ENCODE assay signal across 8 mouse cellular contexts in genomic region chr9:32344489-32344888, GRCm38 (mm10). TPM values are rescaled to one million over a fixed set of nuclear protein-coding genes. Genes with fewer than 3 reads are reported as not detected.
DNase-seq lines count a peak whose midpoint lies in the region; ATAC-seq lines count a peak whose summit lies in the region.

No protein-coding gene starts in this region.

- no peak overlapping the region; the same call in none of the 2 replicates for H3K9ac ChIP-seq in lung, embryonic 16.5 days (ENCODE audit: low read length)
- peak overlapping the region; percentile 78 for H3K9ac ChIP-seq in heart, embryonic 16.5 days (ENCODE audit: low read length)
- peak overlapping the region; percentile 51 for H3K9ac ChIP-seq in limb, embryonic 13.5 days

- ATAC-seq in lung, embryonic 16.5 days (ENCODE audit: low read depth), result peak; percentile 27; the same call in 1 of the 2 replicates
- ATAC-seq in heart, embryonic 16.5 days (replicated peaks; ENCODE audit: extremely low read depth, insufficient read depth, low FRiP score), result peak; percentile 14; the same call in 1 of the 2 replicates
- ATAC-seq in limb, embryonic 13.5 days (ENCODE audit: low FRiP score, low read depth), result no peak
- no peak for ATAC-seq in erythroid progenitor cell, adult 5-6 weeks (replicated peaks; ENCODE audit: low FRiP score, poor library complexity, severe bottlenecking)

- DNase-seq in lung, postnatal 10 days, result no peak
- DNase-seq in right cerebral cortex, postnatal 4 days, result peak; percentile 16
- DNase-seq in spleen, postnatal 4 days (ENCODE audit: low spot score in 2 of 2), result no peak
- DNase-seq in gastrocnemius, adult 8-10 months (ENCODE audit: low spot score in 2 of 2), result no peak

- H3K4me3 ChIP-seq in lung, embryonic 16.5 days (ENCODE audit: low read length), result peak overlapping the region; percentile 27
- H3K4me3 ChIP-seq in heart, embryonic 16.5 days (ENCODE audit: low read length), result peak overlapping the region; percentile 58
- peak overlapping the region; percentile 38 for H3K4me3 ChIP-seq in limb, embryonic 13.5 days

- peak overlapping the region; percentile 54 for H3K4me2 ChIP-seq in lung, embryonic 16.5 days (ENCODE audit: low read depth, low read length)
- peak overlapping the region; percentile 73 for H3K4me2 ChIP-seq in heart, embryonic 16.5 days (ENCODE audit: low read depth, low read length)
- H3K4me2 ChIP-seq in limb, embryonic 13.5 days (replicated peaks), result peak overlapping the region; percentile 63

- WGBS in lung, embryonic 16.5 days, result 2% methylated on average over 21 of the region's 21 CpGs
- WGBS in heart, embryonic 16.5 days, result 2% methylated on average over 21 of the region's 21 CpGs
- 3% methylated on average over 21 of the region's 21 CpGs for WGBS in limb, embryonic 13.5 days

- H3K27ac ChIP-seq in lung, embryonic 16.5 days (ENCODE audit: low read length), result no peak overlapping the region
- H3K27ac ChIP-seq in heart, embryonic 16.5 days (ENCODE audit: low read length), result no peak overlapping the region
- no peak overlapping the region for H3K27ac ChIP-seq in limb, embryonic 13.5 days

- no peaks in the 10 kb centered on the region for H3K36me3 ChIP-seq in lung, embryonic 16.5 days (ENCODE audit: control insufficient read depth, insufficient read depth, low read length)
- H3K36me3 ChIP-seq in heart, embryonic 16.5 days (ENCODE audit: control insufficient read depth, insufficient read depth), result no peaks in the 10 kb centered on the region
- H3K36me3 ChIP-seq in limb, embryonic 13.5 days, result no peaks in the 10 kb centered on the region

- no peaks in the 10 kb centered on the region for H3K9me3 ChIP-seq in lung, embryonic 16.5 days (ENCODE audit: control insufficient read depth, low read length)
- H3K9me3 ChIP-seq in heart, embryonic 16.5 days (replicated peaks; ENCODE audit: control insufficient read depth, low read length), result no peaks in the 10 kb centered on the region
- no peaks in the 10 kb centered on the region for H3K9me3 ChIP-seq in limb, embryonic 13.5 days

- H3K4me1 ChIP-seq in lung, embryonic 16.5 days (replicated peaks; ENCODE audit: control insufficient read depth, insufficient read depth, low read length), result peaks cover 6% of the 10 kb centered on the region
- peaks cover 24% of the 10 kb centered on the region for H3K4me1 ChIP-seq in heart, embryonic 16.5 days (ENCODE audit: control insufficient read depth, insufficient read depth, low read length)
- peaks cover 38% of the 10 kb centered on the region for H3K4me1 ChIP-seq in limb, embryonic 13.5 days

- peaks cover 44% of the 10 kb centered on the region for H3K27me3 ChIP-seq in lung, embryonic 16.5 days (ENCODE audit: control insufficient read depth, insufficient read depth, low read depth, low read length)
- 0 out of 2 replicates have a peak, but pooled peaks cover 4% of the 10 kb centered on the region for H3K27me3 ChIP-seq in heart, embryonic 16.5 days (ENCODE audit: control insufficient read depth, insufficient read depth, low read length)
- H3K27me3 ChIP-seq in limb, embryonic 13.5 days, result peaks cover 61% of the 10 kb centered on the region

RNA-seq across cellular contexts. Expression of gene Kcnj5, which starts 0.3 kb away (rescaled TPM):
- 1.9 and 2.7 TPM in 2 replicates for polyA plus RNA-seq in lung, embryonic 16.5 days (2015; fragmentation: Nextera tagmentation; extraction: Ambion mirVana)
- 29.6 and 30.1 TPM in 2 replicates for polyA plus RNA-seq in heart, embryonic 16.5 days (2015; fragmentation: Nextera tagmentation; extraction: Ambion mirVana)
- 0.19 and 0.23 TPM in 2 replicates for polyA plus RNA-seq in limb, embryonic 13.5 days (2015; fragmentation: Nextera tagmentation; extraction: Ambion mirVana)
- 0.36 TPM in 1 of 2 replicates, not detected in the other for total RNA-seq in erythroid progenitor cell, adult 5-6 weeks (2015; ENCODE audit: low replicate concordance)
- total RNA-seq in erythroid progenitor cell, adult 5-6 weeks (2017; ENCODE audit: low replicate concordance), result 0.39 and 1.4 TPM in 2 replicates
- total RNA-seq in gastrocnemius, adult 8-10 months (2022), result not detected

RNA-seq across cellular contexts. Expression of gene Kcnj1, which starts 27.8 kb away (rescaled TPM):
- not detected in 2 replicates for polyA plus RNA-seq in lung, embryonic 16.5 days (2015; fragmentation: Nextera tagmentation; extraction: Ambion mirVana)
- polyA plus RNA-seq in heart, embryonic 16.5 days (2015; fragmentation: Nextera tagmentation; extraction: Ambion mirVana), result 0.07 TPM in 1 of 2 replicates, not detected in the other
- not detected in 2 replicates for polyA plus RNA-seq in limb, embryonic 13.5 days (2015; fragmentation: Nextera tagmentation; extraction: Ambion mirVana)
- not detected in 2 replicates for total RNA-seq in erythroid progenitor cell, adult 5-6 weeks (2015; ENCODE audit: low replicate concordance)
- not detected in 2 replicates for total RNA-seq in erythroid progenitor cell, adult 5-6 weeks (2017; ENCODE audit: low replicate concordance)
- total RNA-seq in gastrocnemius, adult 8-10 months (2022), result not detected

Comparison
In these comparisons a context has a peak if more than half of its experiments do, and no peak if none do; other contexts are left out.
1. ATAC-seq: peak in lung, embryonic 16.5 days (single experiment) and heart, embryonic 16.5 days (single experiment); none in limb, embryonic 13.5 days (single experiment) and erythroid progenitor cell, adult 5-6 weeks (single experiment).
2. Peak in every context shown above with its lines, with median percentiles within 50 percentile points of each other: H3K4me2 ChIP-seq and H3K4me3 ChIP-seq.